Mouse (Mus musculus) thymus, postnatal 25 days (tissue): ENCODE results near the gene Adipor1.

Source experiments
- DNase-seq: peaks from one replicate; pipeline ENCODE4 v3.0.0; 2022

Adipor1 gene

GRCm38 (mm10) chr1:134415168-134415831 lies at the start of gene Adipor1:
Gene Adipor1, plus strand, starts transcription at chr1:134415378.
- peak; percentile 95 for DNase-seq

GRCm38 (mm10) chr1:134365491-134365890 lies 49.7 kb upstream of the Adipor1 start:
- no peak for DNase-seq

- peak; percentile 52 for DNase-seq
Observed at GRCm38 (mm10) chr1:134368777-134369337, 46.3 kb upstream of the Adipor1 start.

- no peak for DNase-seq
Observed at GRCm38 (mm10) chr1:134374124-134374523, 41.1 kb upstream of the Adipor1 start.

GRCm38 (mm10) chr1:134381051-134381450 lies 34.1 kb upstream of the Adipor1 start:
- no peak for DNase-seq

GRCm38 (mm10) chr1:134381795-134382625 lies 33.2 kb upstream of the Adipor1 start:
- no peak for DNase-seq

- no peak for DNase-seq
Observed at GRCm38 (mm10) chr1:134384581-134384980, 30.6 kb upstream of the Adipor1 start.

GRCm38 (mm10) chr1:134385176-134385575 lies 30.0 kb upstream of the Adipor1 start:
- no peak for DNase-seq

GRCm38 (mm10) chr1:134385666-134386065 lies 29.5 kb upstream of the Adipor1 start, which contains the start of gene 4933406M09Rik:
Gene 4933406M09Rik, plus strand, starts transcription at chr1:134385940.
- no peak for DNase-seq

GRCm38 (mm10) chr1:134393827-134394226 lies 21.4 kb upstream of the Adipor1 start:
- no peak for DNase-seq

GRCm38 (mm10) chr1:134398210-134398609 lies 17.0 kb upstream of the Adipor1 start:
- DNase-seq = no peak

- DNase-seq = no peak
Observed at GRCm38 (mm10) chr1:134399735-134400134, 15.4 kb upstream of the Adipor1 start.

- DNase-seq = peak; percentile 85
Observed at GRCm38 (mm10) chr1:134405509-134406413, 9.4 kb upstream of the Adipor1 start, which contains the start of gene Cyb5r1. Gene Cyb5r1, plus strand, starts transcription at chr1:134405559.

- DNase-seq = no peak
Observed at GRCm38 (mm10) chr1:134406414-134406771, 8.8 kb upstream of the Adipor1 start.

GRCm38 (mm10) chr1:134408080-134408479 lies 7.1 kb upstream of the Adipor1 start:
- DNase-seq = no peak

- no peak for DNase-seq
Observed at GRCm38 (mm10) chr1:134411706-134412629, 3.2 kb upstream of the Adipor1 start.

GRCm38 (mm10) chr1:134414038-134414437 lies 1.1 kb upstream of the Adipor1 start:
- no peak for DNase-seq

- DNase-seq = no peak
Observed at GRCm38 (mm10) chr1:134414501-134415167, 544 bp upstream of the Adipor1 start.

- no peak for DNase-seq
Observed at GRCm38 (mm10) chr1:134418414-134418975, 3.3 kb downstream of the Adipor1 start.

GRCm38 (mm10) chr1:134419176-134419575 lies 4.0 kb downstream of the Adipor1 start:
- DNase-seq = no peak
